Mouse (Mus musculus): ENCODE data around the gene Man1b1. TPM values are rescaled to one million over a fixed set of nuclear protein-coding genes. Genes with fewer than 3 reads are reported as not detected.

The Man1b1 gene
- polyA plus RNA-seq, 1 experiment, result 31.2 TPM

DNA sequence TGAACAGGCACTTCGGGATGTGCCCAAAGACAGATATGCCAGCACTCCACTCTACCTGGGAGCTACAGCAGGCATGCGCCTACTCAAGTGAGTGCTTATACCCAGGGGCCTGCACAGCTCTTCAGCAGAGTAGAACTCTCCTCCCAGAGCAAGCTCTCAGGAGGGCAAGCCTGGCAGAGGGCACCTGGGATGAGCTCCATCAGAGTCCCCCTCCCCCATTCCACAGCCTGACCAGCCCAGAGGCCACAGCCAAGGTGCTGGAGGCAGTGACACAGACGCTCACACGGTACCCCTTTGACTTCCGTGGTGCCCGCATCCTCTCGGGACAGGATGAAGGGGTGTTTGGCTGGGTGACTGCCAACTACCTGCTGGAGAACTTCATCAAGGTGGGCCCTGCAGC is 65.9 kb downstream of the Man1b1 start:
- no peak for DNase-seq (ENCODE audit: low read depth, low spot score)
- WGBS, result 97% methylated on average over 7 of the region's 7 CpGs

- no peak for DNase-seq (ENCODE audit: low read depth, low spot score)
- 82% methylated on average over 8 of the region's 8 CpGs for WGBS
Observed at GRCm38 (mm10) chr2:25399051-25399450, 66.9 kb downstream of the Man1b1 start, which contains the start of gene Npdc1. Npdc1 (plus strand) TSS chr2:25399351.

DNA sequence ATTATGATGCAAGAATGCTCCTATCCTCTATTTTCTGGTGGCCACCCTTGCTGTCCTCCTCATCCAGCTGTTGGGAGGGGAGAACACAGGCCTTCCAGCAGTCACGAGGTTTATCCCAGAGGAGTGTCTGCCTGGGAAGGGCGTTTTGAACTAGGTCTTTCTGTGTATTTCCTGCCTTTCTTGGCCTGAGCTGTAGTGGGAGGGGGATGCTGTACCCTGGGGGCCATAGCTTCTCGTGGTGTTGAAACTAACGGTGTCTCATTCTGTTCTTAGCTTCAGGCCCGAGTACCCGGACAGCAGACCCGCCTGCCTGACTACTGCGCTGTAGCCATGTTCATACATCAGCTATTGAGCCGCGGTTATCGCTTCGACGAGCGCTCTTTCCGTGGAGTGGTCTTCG is 68.2 kb downstream of the Man1b1 start:
- WGBS, result 29% methylated on average over 16 of the region's 16 CpGs
- DNase-seq (ENCODE audit: low read depth, low spot score), result no peak

DNA sequence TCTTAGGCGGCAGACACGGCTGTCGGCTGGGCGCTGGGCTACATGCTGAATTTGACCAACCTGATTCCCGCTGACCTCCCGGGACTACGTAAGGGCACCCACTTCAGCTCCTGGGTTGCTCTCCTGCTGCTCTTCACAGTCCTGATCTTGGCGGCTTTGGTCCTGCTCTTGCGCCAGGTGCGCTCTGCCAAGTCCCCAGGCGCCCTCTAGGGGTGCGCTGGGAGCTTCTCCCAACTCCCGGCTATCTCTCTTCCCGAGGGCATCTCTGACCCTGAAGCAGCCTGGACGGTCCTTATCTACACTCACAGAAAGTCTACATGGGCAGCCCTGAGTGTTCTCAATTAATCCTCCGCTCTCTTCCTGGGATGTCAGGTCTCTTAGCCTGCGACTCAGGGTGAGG is 68.6 kb downstream of the Man1b1 start:
- 4% methylated on average over 17 of the region's 17 CpGs for WGBS
- no peak for DNase-seq (ENCODE audit: low read depth, low spot score)

Other genes starting within 250 kb of the Man1b1 start
- 39.3 and 46.9 TPM in 2 replicates for gene Noxa1, start 237.2 kb upstream of the Man1b1 start, polyA plus RNA-seq (2012; rRNA removed)
- 23.6 and 24.9 TPM in 2 replicates for gene Nrarp, start 151.6 kb upstream of the Man1b1 start, polyA plus RNA-seq (2012; rRNA removed)
- 22.7 and 31.7 TPM in 2 replicates for gene Tor4a, start 135.5 kb upstream of the Man1b1 start, polyA plus RNA-seq (2012; rRNA removed)
- 60.9 and 89.7 TPM in 2 replicates for gene Nelfb, start 120.8 kb upstream of the Man1b1 start, polyA plus RNA-seq (2012; rRNA removed)
- not detected in 2 replicates for gene Stpg3, start 117.7 kb upstream of the Man1b1 start, polyA plus RNA-seq (2012; rRNA removed)
- gene Fam166a, start 113.6 kb upstream of the Man1b1 start, polyA plus RNA-seq (2012; rRNA removed), result not detected in 2 replicates
- gene Tubb4b, start 107.6 kb upstream of the Man1b1 start, polyA plus RNA-seq (2012; rRNA removed), result 937 and 978 TPM in 2 replicates
- gene Slc34a3, start 98.0 kb upstream of the Man1b1 start, polyA plus RNA-seq (2012; rRNA removed), result 0.52 and 2.9 TPM in 2 replicates
- not detected in 2 replicates for gene Rnf224, start 95.6 kb upstream of the Man1b1 start, polyA plus RNA-seq (2012; rRNA removed)
- gene Rnf208, start 90.1 kb upstream of the Man1b1 start, polyA plus RNA-seq (2012; rRNA removed), result 18.0 and 33.6 TPM in 2 replicates
- 1.6 and 1.8 TPM in 2 replicates for gene Cysrt1, start 89.9 kb upstream of the Man1b1 start, polyA plus RNA-seq (2012; rRNA removed)
- gene AL732309.1, start 85.5 kb upstream of the Man1b1 start, polyA plus RNA-seq (2012; rRNA removed), result 24.7 and 33.9 TPM in 2 replicates
- gene Tmem203, start 76.9 kb upstream of the Man1b1 start, polyA plus RNA-seq (2012; rRNA removed), result 30.4 and 35.0 TPM in 2 replicates
- gene Tprn, start 69.7 kb upstream of the Man1b1 start, polyA plus RNA-seq (2012; rRNA removed), result 212 and 278 TPM in 2 replicates
- gene Ssna1, start 59.9 kb upstream of the Man1b1 start, polyA plus RNA-seq (2012; rRNA removed), result 47.8 and 56.0 TPM in 2 replicates
- gene Anapc2, start 59.9 kb upstream of the Man1b1 start, polyA plus RNA-seq (2012; rRNA removed), result 64.2 and 103 TPM in 2 replicates
- gene Tmem210, start 44.2 kb upstream of the Man1b1 start, polyA plus RNA-seq (2012; rRNA removed), result not detected in 2 replicates
- 92.7 and 108 TPM in 2 replicates for gene Lrrc26, start 42.4 kb upstream of the Man1b1 start, polyA plus RNA-seq (2012; rRNA removed)
- gene Grin1, start 13.2 kb upstream of the Man1b1 start, polyA plus RNA-seq (2012; rRNA removed), result 0.48 and 0.63 TPM in 2 replicates
- 24.2 and 28.6 TPM in 2 replicates for gene Dpp7, start 24.0 kb downstream of the Man1b1 start, polyA plus RNA-seq (2012; rRNA removed)
- gene Uap1l1, start 33.3 kb downstream of the Man1b1 start, polyA plus RNA-seq (2012; rRNA removed), result 61.6 and 68.8 TPM in 2 replicates
- 26.0 and 26.7 TPM in 2 replicates for gene Sapcd2, start 40.0 kb downstream of the Man1b1 start, polyA plus RNA-seq (2012; rRNA removed)
- 36.7 and 40.4 TPM in 2 replicates for gene Entpd2, start 63.5 kb downstream of the Man1b1 start, polyA plus RNA-seq (2012; rRNA removed)
- 91.9 and 126 TPM in 2 replicates for gene Npdc1, start 67.0 kb downstream of the Man1b1 start, polyA plus RNA-seq (2012; rRNA removed)
- 0.52 and 0.88 TPM in 2 replicates for gene Fut7, start 90.9 kb downstream of the Man1b1 start, polyA plus RNA-seq (2012; rRNA removed)
- 7.5 and 12.4 TPM in 2 replicates for gene Abca2, start 96.4 kb downstream of the Man1b1 start, polyA plus RNA-seq (2012; rRNA removed)
- gene Clic3, start 124.5 kb downstream of the Man1b1 start, polyA plus RNA-seq (2012; rRNA removed), result 1.3 and 1.4 TPM in 2 replicates
- 45.6 and 48.9 TPM in 2 replicates for gene Paxx, start 128.8 kb downstream of the Man1b1 start, polyA plus RNA-seq (2012; rRNA removed)
- gene Ptgds, start 137.7 kb downstream of the Man1b1 start, polyA plus RNA-seq (2012; rRNA removed), result 0.53 and 1.0 TPM in 2 replicates
- not detected in 2 replicates for gene Lcn12, start 161.6 kb downstream of the Man1b1 start, polyA plus RNA-seq (2012; rRNA removed)
- 26.7 and 31.7 TPM in 2 replicates for gene Fbxw5, start 168.4 kb downstream of the Man1b1 start, polyA plus RNA-seq (2012; rRNA removed)
- 2.1 and 2.9 TPM in 2 replicates for gene C8g, start 169.4 kb downstream of the Man1b1 start, polyA plus RNA-seq (2012; rRNA removed)
- 19.6 and 20.8 TPM in 2 replicates for gene Traf2, start 214.6 kb downstream of the Man1b1 start, polyA plus RNA-seq (2012; rRNA removed)
- gene Edf1, start 225.5 kb downstream of the Man1b1 start, polyA plus RNA-seq (2012; rRNA removed), result 200 and 273 TPM in 2 replicates
- 0.97 and 8.1 TPM in 2 replicates for gene Mamdc4, start 242.5 kb downstream of the Man1b1 start, polyA plus RNA-seq (2012; rRNA removed)
- 37.3 and 44.6 TPM in 2 replicates for gene Phpt1, start 242.9 kb downstream of the Man1b1 start, polyA plus RNA-seq (2012; rRNA removed)
- 0.43 and 0.69 TPM in 2 replicates for gene Ajm1, start 249.4 kb downstream of the Man1b1 start, polyA plus RNA-seq (2012; rRNA removed)

Data from large intestine, adult 2 months (tissue).